Mouse (Mus musculus) liver, embryonic 14.5 days (tissue): ENCODE measurements around the gene Mrpl51. TPM values are rescaled to one million over a fixed set of nuclear protein-coding genes. Genes with fewer than 3 reads are reported as not detected.

ENCODE experiments used
- ATAC-seq: fragments of 200-750 bp; cut with Nextera tagmentation; 2 replicates; pipeline ENCODE4 v1.8.0; 2017; ENCODE audit warnings: moderate number of reproducible peaks, mild to moderate bottlenecking, moderate library complexity; ENCODE audit not compliant: insufficient read depth
- DNase-seq, 3 experiments: peaks; one replicate each; pipeline ENCODE4 v3.0.0-alpha.2; 2012 to 2013; ENCODE audit warnings: low read depth in 3 of 3, low spot score in 3 of 3
- H3K27ac ChIP-seq: fragments of 300-500 bp; sonication (generic); 2 replicates; pipeline ENCODE4 v1.5.1; 2014; ENCODE audit warnings: moderate library complexity, mild to moderate bottlenecking, control low read depth, inconsistent platforms
- H3K27me3 ChIP-seq: fragments of 300-500 bp; sonication (generic); 2 replicates; pipeline ENCODE4 v1.6.1; 2014; ENCODE audit warnings: mild to moderate bottlenecking, low read length, moderate library complexity; ENCODE audit not compliant: control insufficient read depth, insufficient read depth
- H3K36me3 ChIP-seq: fragments of 300-500 bp; sonication (generic); replicated peaks from 2 replicates; pipeline ENCODE4 v1.6.1; 2014; ENCODE audit warnings: low read depth; ENCODE audit not compliant: control insufficient read depth, insufficient read depth
- H3K4me1 ChIP-seq, 2 experiments: fragments of 200-500 bp in 1 of 2; fragments of 300-500 bp in 1 of 2; sonication (generic) in 1 of 2; replicated peaks; 2 replicates each; pipeline ENCODE4 v1.6.1; 2012 to 2014; ENCODE audit warnings: antibody characterized with exemption in 1 of 2, inconsistent platforms in 1 of 2, low read length in 1 of 2; ENCODE audit not compliant: control insufficient read depth in 2 of 2, insufficient read depth in 2 of 2
- H3K4me2 ChIP-seq: fragments of 300-500 bp; sonication (generic); 2 replicates; pipeline ENCODE4 v1.6.1; 2014; ENCODE audit warnings: low read depth, mild to moderate bottlenecking, control low read depth, moderate library complexity
- H3K4me3 ChIP-seq, 2 experiments: fragments of 200-500 bp in 1 of 2; fragments of 300-500 bp in 1 of 2; sonication (generic) in 1 of 2; 2 replicates each; pipeline ENCODE4 v1.5.1; 2012 to 2014; ENCODE audit warnings: low read depth in 2 of 2, low read length in 2 of 2, mild to moderate bottlenecking in 2 of 2, control low read depth in 1 of 2, inconsistent platforms in 1 of 2, moderate library complexity in 1 of 2; ENCODE audit not compliant: insufficient read depth in 1 of 2
- H3K9ac ChIP-seq: fragments of 300-500 bp; sonication (generic); replicated peaks from 2 replicates; pipeline ENCODE4 v1.6.1; 2014; ENCODE audit warnings: mild to moderate bottlenecking, control low read depth, moderate library complexity
- H3K9me3 ChIP-seq: fragments of 300-500 bp; sonication (generic); 2 replicates; pipeline ENCODE4 v1.6.1; 2016; ENCODE audit warnings: low read length, mixed read lengths; ENCODE audit not compliant: control insufficient read depth
- CTCF ChIP-seq: IDR thresholded peaks from 2 replicates; pipeline ENCODE4 v1.5.1; 2016; ENCODE audit warnings: antibody characterized with exemption, low read depth, control low read depth
- EP300 ChIP-seq: IDR thresholded peaks from 2 replicates; pipeline ENCODE4 v1.6.1; 2016; ENCODE audit warnings: antibody characterized with exemption, low read depth
- WGBS: fragments of 180-500 bp; shearing (Covaris S2); extraction: QIAGEN DNeasy Blood & Tissue Kit; methylation state at CpG from one replicate; pipeline ENCODE4 v1.1.7; 2014; ENCODE audit not compliant: insufficient replicate concordance; 5-methylcytosine and 5-hydroxymethylcytosine counted together
- polyA plus RNA-seq, 2 experiments: library from polyadenylated mRNA; depleted of rRNA in 1 of 2; stranded (reverse) in 1 of 2; unstranded in 1 of 2; fragments of >200 nt; fragmentation: Nextera tagmentation in 1 of 2; extraction: Ambion mirVana in 1 of 2; gene quantifications; 2 replicates each; pipeline versions ENCODE4 v1.2.1 to v1.2.3; 2012 to 2014

The Mrpl51 gene
- polyA plus RNA-seq, 2 experiments: 50.9 to 182 TPM

- Histone ChIP-seq H3K9me3 (no peaks in the 10 kb centered on the region), H3K36me3 (peaks cover 59% of the 10 kb centered on the region), H3K27me3 (no peaks in the 10 kb centered on the region), H3K4me3 (peak overlapping the region; percentile 55 to 93; a peak in 3 of 4 replicates), H3K27ac (peak overlapping the region; percentile 74), H3K4me2 (peak overlapping the region; percentile 93), H3K9ac (peak overlapping the region; percentile 57), H3K4me1 (peaks cover 16 to 27% of the 10 kb centered on the region in 2 experiments)
- 14% methylated on average over 10 of the region's 10 CpGs for WGBS
- peak; percentile 9; the same call in 1 of the 2 replicates for ATAC-seq
- no peak for TF ChIP-seq EP300
- TF ChIP-seq CTCF: no peak
- DNase-seq: no peak
Observed at GRCm38 (mm10) chr6:125166861-125167650, 24.5 kb upstream of the Mrpl51 start.

DNA sequence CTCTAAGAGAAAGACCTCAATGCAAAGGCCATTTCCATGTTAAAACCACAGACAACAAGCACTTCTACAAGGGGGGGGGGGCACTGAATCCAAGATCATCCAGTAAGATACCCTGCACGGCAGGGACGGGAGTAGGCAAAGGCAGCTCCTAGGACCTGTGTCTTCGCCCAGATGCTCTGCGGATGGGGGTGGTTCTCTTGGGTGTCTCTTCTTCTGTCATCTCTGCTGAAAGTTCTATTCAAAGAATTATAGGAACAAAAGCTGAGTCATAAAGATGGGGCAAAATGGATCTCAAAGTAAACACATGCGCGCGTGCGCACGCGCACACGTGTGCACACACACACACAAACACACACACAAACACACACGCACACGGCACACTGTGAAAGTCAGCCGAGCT, 23.5 kb upstream of the Mrpl51 start:
- TF ChIP-seq EP300 (no peak), CTCF (no peak)
- Histone ChIP-seq H3K4me1 (peaks cover 16 to 27% of the 10 kb centered on the region in 2 experiments), H3K27ac (no peak overlapping the region), H3K27me3 (no peaks in the 10 kb centered on the region), H3K4me2 (no peak overlapping the region), H3K36me3 (peaks cover 64% of the 10 kb centered on the region), H3K4me3 (no peak overlapping the region), H3K9ac (no peak overlapping the region), H3K9me3 (no peaks in the 10 kb centered on the region)
- DNase-seq (no peak), ATAC-seq (no peak)
- 90% methylated on average over 14 of the region's 14 CpGs for WGBS

DNA sequence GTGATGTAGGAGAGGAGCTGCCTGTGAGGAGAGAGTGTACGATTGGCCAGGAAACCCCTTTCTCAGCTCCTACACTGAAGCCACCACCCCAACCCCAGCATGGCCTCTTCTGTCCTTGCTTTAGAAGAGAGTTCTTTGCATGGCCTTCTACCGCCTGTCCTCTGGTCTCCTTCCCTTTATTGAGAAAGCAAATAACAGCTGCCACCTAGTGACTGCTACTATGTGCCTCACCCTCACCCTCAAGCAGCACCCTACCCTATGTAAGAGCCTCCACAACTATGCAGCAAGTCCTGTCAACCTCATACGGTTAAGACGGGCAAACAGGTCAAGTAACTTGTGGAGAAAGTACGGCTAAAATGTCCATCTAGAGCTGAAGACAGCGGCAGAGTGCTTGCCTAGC, 21.4 kb upstream of the Mrpl51 start:
- DNase-seq (no peak), ATAC-seq (no peak)
- H3K27ac ChIP-seq: no peak overlapping the region
- no peaks in the 10 kb centered on the region for H3K9me3 ChIP-seq
- H3K36me3 ChIP-seq: peaks cover 81% of the 10 kb centered on the region
- H3K4me2 ChIP-seq: no peak overlapping the region
- no peaks in the 10 kb centered on the region for H3K27me3 ChIP-seq
- WGBS: 80% methylated on average over 6 of the region's 6 CpGs
- H3K4me1 ChIP-seq: peaks cover 16 to 18% of the 10 kb centered on the region in 2 experiments
- no peak overlapping the region for H3K4me3 ChIP-seq
- no peak overlapping the region for H3K9ac ChIP-seq
- peak; percentile 18; the same call in 1 of the 2 replicates for TF ChIP-seq CTCF
- no peak for TF ChIP-seq EP300

DNA sequence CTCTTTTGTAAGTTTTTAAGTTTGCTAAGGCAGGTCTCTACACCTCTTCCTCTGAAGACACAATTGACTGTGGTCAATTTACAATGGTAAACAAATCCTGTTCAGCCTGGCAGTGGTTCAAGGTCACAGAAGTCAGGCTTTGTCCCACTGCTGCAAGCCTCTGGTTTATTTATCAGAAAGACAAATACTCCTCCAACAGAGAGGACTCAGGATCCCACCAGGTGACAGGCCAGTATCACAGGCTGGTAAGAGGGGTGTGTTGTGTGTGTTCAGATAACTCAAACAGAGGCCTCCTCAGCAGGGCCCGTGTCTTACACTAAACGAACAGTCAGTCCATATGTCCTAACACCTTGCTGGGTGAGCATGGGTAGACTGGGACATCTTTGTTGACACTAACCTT, 19.1 kb upstream of the Mrpl51 start:
- peaks cover 3 to 4% of the 10 kb centered on the region in 2 experiments; a peak in 3 of 4 replicates for H3K4me1 ChIP-seq
- H3K27ac ChIP-seq: no peak overlapping the region
- H3K4me2 ChIP-seq: no peak overlapping the region
- 55% methylated on average over 2 of the region's 2 CpGs for WGBS
- no peaks in the 10 kb centered on the region for H3K27me3 ChIP-seq
- H3K9me3 ChIP-seq: no peaks in the 10 kb centered on the region
- DNase-seq (no peak), ATAC-seq (0 out of 2 replicates have a peak, but pooled peaks have one; percentile 4)
- peaks cover 99% of the 10 kb centered on the region for H3K36me3 ChIP-seq
- H3K4me3 ChIP-seq: no peak overlapping the region
- no peak for TF ChIP-seq CTCF
- no peak for TF ChIP-seq EP300
- no peak overlapping the region for H3K9ac ChIP-seq

GRCm38 (mm10) chr6:125173256-125173655, 18.3 kb upstream of the Mrpl51 start:
- 93% methylated on average over 7 of the region's 7 CpGs for WGBS
- Histone ChIP-seq H3K4me2 (no peak overlapping the region), H3K9ac (no peak overlapping the region), H3K4me1 (no peaks in the 10 kb centered on the region), H3K27me3 (no peaks in the 10 kb centered on the region), H3K9me3 (no peaks in the 10 kb centered on the region), H3K36me3 (peaks cover 100% of the 10 kb centered on the region), H3K4me3 (no peak overlapping the region), H3K27ac (no peak overlapping the region)
- DNase-seq (no peak), ATAC-seq (no peak)
- TF ChIP-seq CTCF (no peak), EP300 (no peak)
